Mouse (Mus musculus): ENCODE data around the gene Sptssa. TPM values are rescaled to one million over a fixed set of nuclear protein-coding genes. Genes with fewer than 3 reads are reported as not detected.

The Sptssa gene
- polyA plus RNA-seq, 1 experiment from 2014 or later, result 189 TPM

- DNase-seq (no peak), ATAC-seq (ENCODE audit: insufficient read depth) (no peak)
- Histone ChIP-seq H3K4me1 (ENCODE audit: insufficient read depth) (peaks cover 11% of the 10 kb centered on the region), H3K4me3 (ENCODE audit: low read depth, low read length) (peak overlapping the region; percentile 71), H3K4me2 (peak overlapping the region; percentile 76), H3K27me3 (ENCODE audit: insufficient read depth, low read length) (no peaks in the 10 kb centered on the region), H3K9me3 (ENCODE audit: low read depth, low read length) (no peaks in the 10 kb centered on the region), H3K9ac (peak overlapping the region; percentile 82), H3K27ac (ENCODE audit: low read depth) (peak overlapping the region; percentile 89), H3K36me3 (ENCODE audit: insufficient read depth) (peaks cover 4% of the 10 kb centered on the region; the same call in 1 of the 2 replicates)
- WGBS, result 15% methylated on average over 16 of the region's 16 CpGs
- TF ChIP-seq CTCF (IDR thresholded peaks at IDR 0.05; ENCODE audit: low read depth), result no peak
These were observed 908 bp downstream of the Sptssa start for GRCm38 (mm10) chr12:54655292-54656038.

- no peak overlapping the region; the same call in 1 of the 2 replicates for H3K9ac ChIP-seq
- TF ChIP-seq CTCF (IDR thresholded peaks at IDR 0.05; ENCODE audit: low read depth), result no peak
- no peaks in the 10 kb centered on the region for H3K9me3 ChIP-seq (ENCODE audit: low read depth, low read length)
- 83% methylated on average over 1 of the region's 1 CpGs for WGBS
- peak overlapping the region; percentile 76 for H3K4me2 ChIP-seq
- peak overlapping the region; percentile 71 for H3K4me3 ChIP-seq (ENCODE audit: low read depth, low read length)
- ATAC-seq (ENCODE audit: insufficient read depth) (no peak), DNase-seq (peak; percentile 16)
- H3K27me3 ChIP-seq (ENCODE audit: insufficient read depth, low read length), result no peaks in the 10 kb centered on the region
- no peak overlapping the region for H3K27ac ChIP-seq (ENCODE audit: low read depth)
- H3K4me1 ChIP-seq (ENCODE audit: insufficient read depth), result peaks cover 11% of the 10 kb centered on the region
- H3K36me3 ChIP-seq (ENCODE audit: insufficient read depth), result peaks cover 7% of the 10 kb centered on the region; the same call in 1 of the 2 replicates
These were observed 1.6 kb downstream of the Sptssa start for GRCm38 (mm10) chr12:54654741-54655140.

- no peak for TF ChIP-seq CTCF (IDR thresholded peaks at IDR 0.05; ENCODE audit: low read depth)
- Histone ChIP-seq H3K27ac (ENCODE audit: low read depth) (no peak overlapping the region), H3K9me3 (ENCODE audit: low read depth, low read length) (no peaks in the 10 kb centered on the region), H3K4me2 (peak overlapping the region; percentile 76), H3K4me1 (ENCODE audit: insufficient read depth) (peaks cover 11% of the 10 kb centered on the region), H3K36me3 (ENCODE audit: insufficient read depth) (peaks cover 7% of the 10 kb centered on the region; the same call in 1 of the 2 replicates), H3K4me3 (ENCODE audit: low read depth, low read length) (no peak overlapping the region), H3K9ac (no peak overlapping the region), H3K27me3 (ENCODE audit: insufficient read depth, low read length) (no peaks in the 10 kb centered on the region)
- no peak for ATAC-seq (ENCODE audit: insufficient read depth)
- peak; percentile 65 for DNase-seq
- 40% methylated on average over 4 of the region's 4 CpGs for WGBS
These were observed 2.2 kb downstream of the Sptssa start for GRCm38 (mm10) chr12:54654141-54654540.

GRCm38 (mm10) chr12:54652346-54652745 lies 4.0 kb downstream of the Sptssa start:
- no peak for TF ChIP-seq CTCF (IDR thresholded peaks at IDR 0.05; ENCODE audit: low read depth)
- peak overlapping the region; percentile 20; the same call in 1 of the 2 replicates for H3K27ac ChIP-seq (ENCODE audit: low read depth)
- 76% methylated on average over 12 of the region's 12 CpGs for WGBS
- ATAC-seq (ENCODE audit: insufficient read depth) (no peak), DNase-seq (no peak)
- H3K4me1 ChIP-seq (ENCODE audit: insufficient read depth), result peaks cover 11% of the 10 kb centered on the region
- H3K9ac ChIP-seq, result no peak overlapping the region
- H3K27me3 ChIP-seq (ENCODE audit: insufficient read depth, low read length), result no peaks in the 10 kb centered on the region
- H3K36me3 ChIP-seq (ENCODE audit: insufficient read depth), result peaks cover 7% of the 10 kb centered on the region; the same call in 1 of the 2 replicates
- H3K9me3 ChIP-seq (ENCODE audit: low read depth, low read length), result no peaks in the 10 kb centered on the region
- H3K4me2 ChIP-seq, result peak overlapping the region; percentile 31; the same call in 1 of the 2 replicates
- H3K4me3 ChIP-seq (ENCODE audit: low read depth, low read length), result no peak overlapping the region

- ATAC-seq (ENCODE audit: insufficient read depth), result no peak
- WGBS, result 62% methylated on average over 8 of the region's 8 CpGs
These were observed 4.6 kb downstream of the Sptssa start for GRCm38 (mm10) chr12:54651820-54652219.

GRCm38 (mm10) chr12:54651158-54651557 lies 5.2 kb downstream of the Sptssa start:
- 19% methylated on average over 1 of the region's 1 CpGs for WGBS
- Histone ChIP-seq H3K27me3 (ENCODE audit: insufficient read depth, low read length) (no peaks in the 10 kb centered on the region), H3K36me3 (ENCODE audit: insufficient read depth) (peaks cover 18% of the 10 kb centered on the region; the same call in 1 of the 2 replicates), H3K4me2 (no peak overlapping the region), H3K27ac (ENCODE audit: low read depth) (no peak overlapping the region), H3K9ac (no peak overlapping the region), H3K4me1 (ENCODE audit: insufficient read depth) (peaks cover 11% of the 10 kb centered on the region), H3K4me3 (ENCODE audit: low read depth, low read length) (no peak overlapping the region), H3K9me3 (ENCODE audit: low read depth, low read length) (no peaks in the 10 kb centered on the region)
- DNase-seq, result no peak
- no peak for TF ChIP-seq CTCF (IDR thresholded peaks at IDR 0.05; ENCODE audit: low read depth)
- ATAC-seq (ENCODE audit: insufficient read depth), result no peak

More at GRCm38 (mm10) chr12:54651820-54652219, 4.6 kb downstream of the Sptssa start:
- H3K27me3 ChIP-seq (ENCODE audit: insufficient read depth, low read length), result no peaks in the 10 kb centered on the region
- H3K4me3 ChIP-seq (ENCODE audit: low read depth, low read length), result no peak overlapping the region
- H3K4me1 ChIP-seq (ENCODE audit: insufficient read depth), result peaks cover 11% of the 10 kb centered on the region
- peaks cover 12% of the 10 kb centered on the region; the same call in 1 of the 2 replicates for H3K36me3 ChIP-seq (ENCODE audit: insufficient read depth)
- TF ChIP-seq CTCF (IDR thresholded peaks at IDR 0.05; ENCODE audit: low read depth), result no peak
- H3K4me2 ChIP-seq, result peak overlapping the region; percentile 31; the same call in 1 of the 2 replicates
- peak overlapping the region; percentile 20; the same call in 1 of the 2 replicates for H3K27ac ChIP-seq (ENCODE audit: low read depth)
- H3K9ac ChIP-seq, result no peak overlapping the region
- DNase-seq, result peak; percentile 11
- H3K9me3 ChIP-seq (ENCODE audit: low read depth, low read length), result no peaks in the 10 kb centered on the region

- Histone ChIP-seq H3K36me3 (ENCODE audit: insufficient read depth) (peaks cover 14% of the 10 kb centered on the region; the same call in 1 of the 2 replicates), H3K4me1 (ENCODE audit: insufficient read depth) (no peaks in the 10 kb centered on the region), H3K4me3 (ENCODE audit: low read depth, low read length) (no peak overlapping the region), H3K9ac (no peak overlapping the region), H3K4me2 (no peak overlapping the region), H3K9me3 (ENCODE audit: low read depth, low read length) (no peaks in the 10 kb centered on the region), H3K27me3 (ENCODE audit: insufficient read depth, low read length) (no peaks in the 10 kb centered on the region), H3K27ac (ENCODE audit: low read depth) (no peak overlapping the region)
- 77% methylated on average over 2 of the region's 2 CpGs for WGBS
- peak; percentile 34; the same call in 1 of the 2 replicates for TF ChIP-seq CTCF (IDR thresholded peaks at IDR 0.05; ENCODE audit: low read depth)
- DNase-seq (no peak), ATAC-seq (ENCODE audit: insufficient read depth) (no peak)
These were observed 11.4 kb downstream of the Sptssa start for GRCm38 (mm10) chr12:54644947-54645346.

All from lung, embryonic 14.5 days (tissue).